Mouse (Mus musculus) stomach, embryonic 14.5 days (tissue): ENCODE measurements around the gene Hist1h1b. TPM values are rescaled to one million over a fixed set of nuclear protein-coding genes. Genes with fewer than 3 reads are reported as not detected.
"Not testable (repeated sequence)": the region's sequence is repeated elsewhere in the genome, so short reads cannot be mapped to it uniquely, and the experiment has no call there.

Experiments
- ATAC-seq: fragments of 200-750 bp; cut with Nextera tagmentation; 2 replicates; pipeline ENCODE4 v1.8.0; 2017; ENCODE audit warnings: low read depth, moderate TSS enrichment; ENCODE audit not compliant: insufficient number of reproducible peaks, insufficient read depth, low FRiP score
- H3K27ac ChIP-seq: fragments of 300-500 bp; sonication (generic); 2 replicates; pipeline ENCODE4 v1.5.1; 2014; ENCODE audit warnings: mild to moderate bottlenecking, low read length, moderate library complexity, mixed read lengths
- H3K27me3 ChIP-seq: fragments of 300-500 bp; sonication (generic); 2 replicates; pipeline ENCODE4 v1.6.1; 2014; ENCODE audit warnings: low read length, control low read depth, mixed read lengths; ENCODE audit not compliant: control insufficient read depth, insufficient read depth
- H3K36me3 ChIP-seq: fragments of 300-500 bp; sonication (generic); 2 replicates; pipeline ENCODE4 v1.6.1; 2014; ENCODE audit warnings: mild to moderate bottlenecking, control low read depth, low read length, moderate library complexity, mixed read lengths; ENCODE audit not compliant: control insufficient read depth, insufficient read depth
- H3K4me1 ChIP-seq: fragments of 300-500 bp; sonication (generic); 2 replicates; pipeline ENCODE4 v1.6.1; 2014; ENCODE audit warnings: low read length, control low read depth, mixed read lengths; ENCODE audit not compliant: control insufficient read depth, insufficient read depth
- H3K4me2 ChIP-seq: fragments of 300-500 bp; sonication (generic); replicated peaks from 2 replicates; pipeline ENCODE4 v1.6.1; 2014; ENCODE audit warnings: low read depth, low read length, control low read depth
- H3K4me3 ChIP-seq: fragments of 300-500 bp; sonication (generic); 2 replicates; pipeline ENCODE4 v1.5.1; 2014; ENCODE audit warnings: low read depth, low read length, control low read depth
- H3K9ac ChIP-seq: fragments of 300-500 bp; sonication (generic); replicated peaks from 2 replicates; pipeline ENCODE4 v1.6.1; 2014; ENCODE audit warnings: low read depth, mild to moderate bottlenecking, control low read depth, low read length, moderate library complexity, mixed read lengths
- H3K9me3 ChIP-seq: fragments of 300-500 bp; sonication (generic); 2 replicates; pipeline ENCODE4 v1.6.1; 2016; ENCODE audit warnings: low read depth, low read length, control low read depth; ENCODE audit not compliant: control insufficient read depth
- WGBS: fragments of 180-500 bp; shearing (Covaris S2); extraction: QIAGEN DNeasy Blood & Tissue Kit; methylation state at CpG from one replicate; pipeline ENCODE4 v1.1.7; 2014; 5-methylcytosine and 5-hydroxymethylcytosine counted together
- polyA plus RNA-seq: library from polyadenylated mRNA; unstranded; fragments of >200 nt; fragmentation: Nextera tagmentation; extraction: Ambion mirVana; gene quantifications from 2 replicates; pipeline ENCODE4 v1.2.1, GENCODE M21; 2014

The Hist1h1b gene
- polyA plus RNA-seq, 1 experiment from 2014 or later, result 20.1 TPM

- not testable (repeated sequence) for H3K36me3 ChIP-seq, H3K27me3 ChIP-seq, H3K27ac ChIP-seq, ATAC-seq, H3K4me2 ChIP-seq, H3K4me3 ChIP-seq, H3K9me3 ChIP-seq, H3K4me1 ChIP-seq, H3K9ac ChIP-seq
Measured at GRCm38 (mm10) chr13:21797163-21797562, 16.7 kb upstream of the Hist1h1b start.

- Histone ChIP-seq H3K27me3 (no peaks in the 10 kb centered on the region), H3K4me2 (no peak overlapping the region), H3K9ac (no peak overlapping the region), H3K4me3 (no peak overlapping the region), H3K4me1 (0 out of 2 replicates have a peak, but pooled peaks cover 1% of the 10 kb centered on the region), H3K36me3 (no peaks in the 10 kb centered on the region), H3K27ac (no peak overlapping the region), H3K9me3 (no peaks in the 10 kb centered on the region)
- WGBS, result 90% methylated on average over 7 of the region's 7 CpGs
- ATAC-seq, result no peak
Measured at GRCm38 (mm10) chr13:21795584-21795983, 15.2 kb upstream of the Hist1h1b start.

DNA sequence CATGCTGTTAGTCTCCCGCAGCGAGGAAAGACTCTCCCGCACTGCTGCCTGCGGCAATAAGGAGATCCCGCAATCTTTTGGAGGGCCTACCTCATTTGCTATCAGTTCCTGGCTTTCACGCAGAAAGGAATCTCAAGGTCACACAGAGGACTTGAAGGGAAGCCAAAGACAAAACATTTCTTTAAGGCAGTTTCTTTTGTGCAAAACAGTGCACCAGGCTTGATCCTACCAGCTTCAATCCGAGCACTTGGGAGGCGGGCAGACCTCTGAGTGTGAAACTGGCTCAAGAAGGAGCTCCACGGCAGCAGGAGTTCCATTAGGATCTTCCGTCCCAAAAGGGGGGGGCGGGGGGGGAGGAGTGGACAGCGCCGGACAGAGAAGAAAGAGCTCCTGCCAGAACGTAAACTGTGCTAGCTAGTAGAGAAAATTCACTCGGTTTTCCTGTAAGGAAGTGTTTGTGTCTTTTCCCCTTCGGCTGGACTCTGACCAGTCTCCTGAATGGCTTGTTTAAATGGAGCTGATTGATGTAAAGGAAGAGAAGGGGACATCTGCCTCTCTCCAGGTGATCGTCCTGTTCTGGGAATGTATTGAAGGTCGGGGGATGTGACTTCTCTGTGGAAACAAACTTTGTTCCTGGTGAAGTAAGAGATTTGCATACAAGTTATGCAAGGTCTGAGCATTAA lies 10.3 kb upstream of the Hist1h1b start:
- ATAC-seq, result no peak
- peak overlapping the region; percentile 51 for H3K4me2 ChIP-seq
- H3K4me1 ChIP-seq, result peaks cover 14% of the 10 kb centered on the region; the same call in 1 of the 2 replicates
- H3K9me3 ChIP-seq, result no peaks in the 10 kb centered on the region
- WGBS, result 10% methylated on average over 18 of the region's 18 CpGs
- H3K4me3 ChIP-seq, result peak overlapping the region; percentile 20; the same call in 1 of the 2 replicates
- no peaks in the 10 kb centered on the region for H3K27me3 ChIP-seq
- H3K36me3 ChIP-seq, result no peaks in the 10 kb centered on the region
- peak overlapping the region; percentile 39; the same call in 1 of the 2 replicates for H3K27ac ChIP-seq
- H3K9ac ChIP-seq, result peak overlapping the region; percentile 32; the same call in 1 of the 2 replicates

DNA sequence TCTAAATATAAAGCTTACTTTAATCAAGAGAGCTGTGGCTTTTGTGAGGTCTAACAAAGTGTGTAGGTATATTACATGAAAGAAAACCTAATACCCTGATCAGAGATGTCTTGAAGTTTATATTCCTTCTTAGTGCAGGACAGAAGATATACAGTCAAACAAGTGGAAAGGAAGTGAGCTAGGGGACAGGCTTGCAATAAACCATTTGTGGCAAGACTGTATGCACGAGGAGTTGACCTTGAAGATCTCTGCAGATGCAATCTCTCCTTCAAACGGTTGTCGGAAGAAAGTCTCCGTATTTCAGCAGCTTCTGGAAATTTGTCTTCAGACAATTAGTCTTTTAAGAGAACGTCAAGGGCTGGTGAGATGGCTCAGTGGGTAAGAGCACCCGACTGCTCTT lies 9.5 kb upstream of the Hist1h1b start:
- Histone ChIP-seq H3K9me3 (no peaks in the 10 kb centered on the region), H3K27ac (no peak overlapping the region), H3K4me3 (no peak overlapping the region), H3K9ac (no peak overlapping the region), H3K4me1 (peaks cover 17% of the 10 kb centered on the region; the same call in 1 of the 2 replicates), H3K4me2 (no peak overlapping the region), H3K27me3 (no peaks in the 10 kb centered on the region), H3K36me3 (no peaks in the 10 kb centered on the region)
- 42% methylated on average over 6 of the region's 6 CpGs for WGBS
- no peak for ATAC-seq

DNA sequence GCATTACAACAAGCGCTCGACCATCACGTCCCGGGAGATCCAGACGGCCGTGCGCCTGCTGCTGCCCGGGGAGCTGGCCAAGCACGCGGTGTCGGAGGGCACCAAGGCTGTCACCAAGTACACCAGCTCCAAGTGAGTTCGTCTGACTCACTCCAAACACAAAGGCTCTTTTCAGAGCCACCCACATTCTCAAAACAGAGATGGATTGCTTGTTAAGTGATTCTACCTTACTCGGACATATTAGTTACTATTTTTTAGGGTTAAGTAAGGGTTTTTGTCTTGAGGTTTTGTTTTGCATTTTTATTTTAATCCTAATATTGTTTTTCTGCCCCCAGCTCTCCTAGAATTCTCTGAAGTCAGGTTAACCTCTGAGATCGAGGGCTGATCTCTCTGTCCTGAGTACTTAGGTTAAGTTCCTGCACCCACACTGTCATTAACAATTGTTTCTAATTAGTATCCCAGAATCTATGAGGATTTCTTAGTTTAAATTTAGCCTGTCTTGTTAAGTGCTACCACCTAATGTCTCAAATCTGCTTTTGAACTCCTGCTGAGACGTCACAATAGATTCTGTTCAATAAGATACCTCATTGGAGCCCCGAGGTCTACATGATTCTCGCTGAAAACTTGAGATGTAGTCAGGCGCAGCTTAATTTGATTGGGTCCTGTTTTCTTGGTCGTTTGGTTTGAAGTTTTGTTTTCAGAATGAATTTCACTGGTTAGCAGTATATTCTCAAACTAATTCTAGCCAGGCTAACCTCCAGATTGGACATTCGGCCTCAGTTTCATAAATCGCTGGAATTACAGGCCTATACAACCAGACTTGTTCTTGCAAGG lies 7.6 kb upstream of the Hist1h1b start:
- H3K4me2 ChIP-seq, result peak overlapping the region; percentile 40
- peak overlapping the region; percentile 79 for H3K27ac ChIP-seq
- WGBS, result 25% methylated on average over 13 of the region's 21 CpGs
- H3K9me3 ChIP-seq, result no peaks in the 10 kb centered on the region
- no peaks in the 10 kb centered on the region for H3K36me3 ChIP-seq
- H3K9ac ChIP-seq, result peak overlapping the region; percentile 33
- H3K4me1 ChIP-seq, result peaks cover 24% of the 10 kb centered on the region; the same call in 1 of the 2 replicates
- H3K27me3 ChIP-seq, result no peaks in the 10 kb centered on the region
- peak overlapping the region; percentile 29; the same call in 1 of the 2 replicates for H3K4me3 ChIP-seq
- no peak for ATAC-seq

DNA sequence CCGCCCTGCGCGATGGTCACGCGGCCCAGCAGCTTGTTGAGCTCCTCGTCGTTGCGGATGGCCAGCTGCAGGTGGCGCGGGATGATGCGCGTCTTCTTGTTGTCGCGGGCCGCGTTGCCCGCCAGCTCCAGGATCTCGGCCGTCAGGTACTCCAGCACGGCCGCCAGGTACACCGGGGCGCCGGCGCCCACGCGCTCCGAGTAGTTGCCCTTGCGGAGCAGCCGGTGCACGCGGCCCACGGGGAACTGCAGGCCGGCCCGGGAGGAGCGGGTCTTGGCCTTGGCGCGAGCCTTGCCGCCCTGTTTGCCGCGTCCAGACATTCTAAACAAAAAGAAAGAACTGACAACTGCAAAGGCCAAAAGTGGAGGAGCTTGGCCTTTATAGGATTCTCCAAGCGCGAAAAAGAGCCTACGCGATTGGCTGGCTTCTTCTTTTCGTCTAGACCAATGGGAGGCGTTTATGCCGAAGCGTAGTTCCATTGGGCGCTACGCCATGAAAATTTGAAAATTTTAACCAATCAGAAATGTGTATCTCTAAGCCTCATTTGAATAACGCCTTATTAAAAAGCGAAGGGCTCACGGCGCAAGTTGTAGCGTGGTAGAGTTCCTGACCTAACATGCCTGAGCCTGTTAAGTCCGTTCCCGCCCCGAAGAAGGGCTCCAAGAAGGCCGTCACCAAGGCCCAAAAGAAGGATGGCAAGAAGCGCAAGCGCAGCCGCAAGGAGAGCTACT lies 6.6 kb upstream of the Hist1h1b start, which contains the start of the genes Hist1h2an and Hist1h2bp:
Gene Hist1h2an (minus strand): TSS at position 320 of the 731 bp plus-strand sequence.
Gene Hist1h2bp (plus strand): TSS at position 563 of the 731 bp plus-strand sequence.
- H3K9me3 ChIP-seq, H3K27me3 ChIP-seq, H3K36me3 ChIP-seq: not testable (repeated sequence)
- Histone ChIP-seq H3K27ac (peak within 1 kb of the TSS; percentile 82), H3K4me1 (peaks cover 24% of the 10 kb centered on the region; the same call in 1 of the 2 replicates), H3K4me2 (peak within 1 kb of the TSS; percentile 46), H3K4me3 (peak within 1 kb of the TSS; percentile 29), H3K9ac (peak within 1 kb of the TSS; percentile 34)
- ATAC-seq, result peak; percentile 93
- 1% methylated on average over 32 of the region's 63 CpGs for whole genome bisulfite sequencing

GRCm38 (mm10) chr13:21786189-21786898 lies 5.9 kb upstream of the Hist1h1b start:
- H3K4me2 ChIP-seq, result peak overlapping the region; percentile 46
- H3K36me3 ChIP-seq, result no peaks in the 10 kb centered on the region
- H3K9ac ChIP-seq, result peak overlapping the region; percentile 34; the same call in 1 of the 2 replicates
- H3K9me3 ChIP-seq, result no peaks in the 10 kb centered on the region
- H3K27me3 ChIP-seq, result no peaks in the 10 kb centered on the region
- H3K4me3 ChIP-seq, result peak overlapping the region; percentile 29
- 3% methylated on average over 8 of the region's 8 CpGs for WGBS
- no peak for ATAC-seq
- peak overlapping the region; percentile 82 for H3K27ac ChIP-seq
- peaks cover 24% of the 10 kb centered on the region; the same call in 1 of the 2 replicates for H3K4me1 ChIP-seq
